Mouse (Mus musculus) liver, postnatal 0 days (tissue): ENCODE results near the gene Pdha2. TPM values are rescaled to one million over a fixed set of nuclear protein-coding genes. Genes with fewer than 3 reads are reported as not detected.

Experiments
- ATAC-seq: fragments of 200-750 bp; cut with Nextera tagmentation; 2 replicates; pipeline ENCODE4 v1.8.0; 2017; ENCODE audit warnings: mild to moderate bottlenecking, moderate library complexity
- DNase-seq: peaks from one replicate; pipeline ENCODE4 v3.0.0-alpha.2; 2016
- H3K27ac ChIP-seq: fragments of 300-500 bp; sonication (generic); 2 replicates; pipeline ENCODE4 v1.5.1; 2014; ENCODE audit warnings: antibody characterized with exemption, moderate library complexity, mild to moderate bottlenecking, low read depth
- H3K27me3 ChIP-seq: fragments of 300-500 bp; sonication (generic); 2 replicates; pipeline ENCODE4 v1.6.1; 2014; ENCODE audit warnings: low read length, control low read depth, mixed read lengths; ENCODE audit not compliant: insufficient read depth
- H3K36me3 ChIP-seq: fragments of 300-500 bp; sonication (generic); replicated peaks from 2 replicates; pipeline ENCODE4 v1.6.1; 2014; ENCODE audit warnings: mild to moderate bottlenecking, control low read depth, low read length, moderate library complexity, mixed read lengths; ENCODE audit not compliant: insufficient read depth
- H3K4me1 ChIP-seq: fragments of 300-500 bp; sonication (generic); 2 replicates; pipeline ENCODE4 v1.6.1; 2014; ENCODE audit warnings: antibody characterized with exemption, mild to moderate bottlenecking, control low read depth; ENCODE audit not compliant: insufficient read depth
- H3K4me2 ChIP-seq: fragments of 300-500 bp; sonication (generic); 2 replicates; pipeline ENCODE4 v1.6.1; 2014; ENCODE audit warnings: low read depth, mild to moderate bottlenecking, low read length, moderate library complexity, mixed read lengths
- H3K4me3 ChIP-seq: fragments of 300-500 bp; sonication (generic); 2 replicates; pipeline ENCODE4 v1.5.1; 2014; ENCODE audit warnings: low read depth, low read length
- H3K9ac ChIP-seq: fragments of 300-500 bp; sonication (generic); replicated peaks from 2 replicates; pipeline ENCODE4 v1.6.1; 2014; ENCODE audit warnings: mild to moderate bottlenecking, moderate library complexity
- H3K9me3 ChIP-seq: fragments of 300-500 bp; sonication (generic); 2 replicates; pipeline ENCODE4 v1.6.1; 2016; ENCODE audit warnings: mild to moderate bottlenecking, control low read depth, low read length, mixed read lengths
- CTCF ChIP-seq: sonication (generic); IDR thresholded peaks from 2 replicates; pipeline ENCODE4 v1.5.1; 2016; ENCODE audit warnings: antibody characterized with exemption, low read depth
- EP300 ChIP-seq: IDR thresholded peaks from 2 replicates; pipeline ENCODE4 v1.6.1; 2016; ENCODE audit warnings: antibody characterized with exemption, low read depth, mild to moderate bottlenecking
- WGBS: fragments of 180-500 bp; shearing (Covaris S2); extraction: QIAGEN DNeasy Blood & Tissue Kit; methylation state at CpG from one replicate; pipeline ENCODE4 v1.1.7; 2014; ENCODE audit not compliant: insufficient replicate concordance; 5-methylcytosine and 5-hydroxymethylcytosine counted together
- polyA plus RNA-seq: library from polyadenylated mRNA; unstranded; fragments of >200 nt; fragmentation: Nextera tagmentation; extraction: Ambion mirVana; gene quantifications from 2 replicates; pipeline ENCODE4 v1.2.1, GENCODE M21; 2015

The Pdha2 gene
- polyA plus RNA-seq, 1 experiment from 2014 or later, result not detected

DNA sequence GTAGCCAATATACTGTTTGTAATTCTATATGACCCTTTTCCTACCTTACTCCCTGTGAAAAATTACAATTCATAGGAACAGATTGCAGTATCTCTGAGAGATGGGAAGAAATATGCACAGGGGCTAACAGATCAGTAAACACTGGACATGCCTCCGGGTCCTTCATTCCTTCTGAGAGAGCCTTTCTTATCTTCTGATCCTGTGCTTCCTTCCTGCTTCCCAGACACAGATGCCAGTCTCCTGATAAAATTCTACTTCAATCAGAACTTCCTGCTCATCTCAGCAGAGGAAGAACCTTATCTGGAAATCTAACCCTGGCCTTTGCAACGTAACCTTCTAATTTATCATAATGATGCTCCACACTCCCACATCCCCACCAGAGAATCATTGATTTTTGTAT, 6.4 kb upstream of the Pdha2 start:
- Histone ChIP-seq H3K4me1 (no peaks in the 10 kb centered on the region), H3K27me3 (no peaks in the 10 kb centered on the region), H3K4me2 (no peak overlapping the region), H3K4me3 (no peak overlapping the region), H3K9ac (no peak overlapping the region), H3K27ac (no peak overlapping the region), H3K36me3 (no peaks in the 10 kb centered on the region), H3K9me3 (no peaks in the 10 kb centered on the region)
- no peak for DNase-seq
- no peak for ATAC-seq
- no peak for TF ChIP-seq EP300
- no peak for TF ChIP-seq CTCF
- 16% methylated on average over 2 of the region's 2 CpGs for WGBS

DNA sequence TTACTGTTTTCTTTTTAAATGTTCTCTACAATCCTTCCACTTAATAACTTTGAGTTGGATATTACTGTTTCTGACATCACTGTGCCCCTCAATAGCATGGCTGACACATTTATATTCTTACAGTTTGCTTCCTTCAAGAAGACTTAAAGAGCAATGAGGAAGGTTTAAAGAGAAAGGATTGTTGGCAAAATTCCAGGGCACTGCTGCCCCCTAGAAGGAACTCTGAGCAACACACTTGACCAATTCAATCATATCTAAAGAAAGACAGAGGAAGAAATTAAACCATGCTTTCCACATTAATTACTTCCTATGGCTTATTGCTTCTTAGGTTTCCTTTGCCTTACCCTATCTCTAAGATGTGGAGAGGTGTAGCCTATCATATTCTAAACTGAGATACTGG, 4.8 kb upstream of the Pdha2 start:
- Histone ChIP-seq H3K27me3 (no peaks in the 10 kb centered on the region), H3K36me3 (no peaks in the 10 kb centered on the region), H3K27ac (no peak overlapping the region), H3K4me2 (no peak overlapping the region), H3K9me3 (no peaks in the 10 kb centered on the region), H3K9ac (no peak overlapping the region), H3K4me1 (no peaks in the 10 kb centered on the region), H3K4me3 (no peak overlapping the region)
- ATAC-seq, result no peak
- no peak for DNase-seq
- no peak for TF ChIP-seq CTCF
- TF ChIP-seq EP300, result no peak

DNA sequence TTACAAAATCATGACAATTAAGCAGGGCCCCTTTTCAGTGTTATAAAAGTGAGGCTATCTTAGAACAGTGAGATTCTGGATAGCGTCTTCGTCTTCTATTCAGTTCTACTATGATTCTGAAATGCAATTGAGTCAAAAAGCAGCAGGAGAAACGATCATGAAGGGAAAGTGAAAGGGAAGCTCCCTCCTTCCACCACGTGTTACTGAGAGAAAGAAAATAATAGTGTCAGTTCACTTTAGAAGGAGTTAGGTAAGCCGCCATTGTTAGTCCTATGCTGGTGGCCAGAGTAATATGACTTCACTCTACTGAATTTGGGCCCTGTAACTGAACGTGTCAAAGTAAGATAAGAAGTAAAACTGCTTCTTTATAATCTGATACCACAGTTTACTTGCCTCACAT, 4.1 kb upstream of the Pdha2 start:
- Histone ChIP-seq H3K9ac (no peak overlapping the region), H3K4me1 (no peaks in the 10 kb centered on the region), H3K36me3 (no peaks in the 10 kb centered on the region), H3K9me3 (no peaks in the 10 kb centered on the region), H3K27me3 (no peaks in the 10 kb centered on the region), H3K4me3 (no peak overlapping the region), H3K4me2 (no peak overlapping the region), H3K27ac (no peak overlapping the region)
- DNase-seq, result no peak
- ATAC-seq, result no peak
- 64% methylated on average over 6 of the region's 6 CpGs for WGBS
- TF ChIP-seq CTCF (no peak), EP300 (no peak)

DNA sequence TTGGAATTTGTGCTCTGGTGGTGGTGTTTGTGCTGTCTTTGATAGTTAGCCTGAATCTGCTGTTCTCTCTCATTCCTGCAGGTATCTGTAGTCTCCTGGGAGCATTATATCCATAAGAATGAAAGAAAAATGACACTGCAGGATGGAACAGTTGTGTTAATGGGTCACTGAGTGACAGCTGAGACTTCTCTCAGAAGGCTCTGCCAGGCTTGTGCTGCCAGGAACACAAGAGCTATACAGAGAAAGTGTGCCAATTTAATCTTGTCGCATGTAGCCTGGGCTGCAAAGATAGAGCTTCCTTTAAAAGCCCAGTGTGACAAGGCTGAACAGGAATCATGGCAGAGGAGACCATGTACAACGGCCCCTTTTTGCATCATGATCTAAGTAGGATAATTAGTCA, 2.6 kb upstream of the Pdha2 start:
- Histone ChIP-seq H3K36me3 (no peaks in the 10 kb centered on the region), H3K4me1 (no peaks in the 10 kb centered on the region), H3K27ac (no peak overlapping the region), H3K4me2 (no peak overlapping the region), H3K9ac (no peak overlapping the region), H3K27me3 (no peaks in the 10 kb centered on the region), H3K9me3 (no peaks in the 10 kb centered on the region), H3K4me3 (no peak overlapping the region)
- TF ChIP-seq CTCF (no peak), EP300 (no peak)
- 71% methylated on average over 2 of the region's 2 CpGs for whole genome bisulfite sequencing
- ATAC-seq (no peak), DNase-seq (no peak)

DNA sequence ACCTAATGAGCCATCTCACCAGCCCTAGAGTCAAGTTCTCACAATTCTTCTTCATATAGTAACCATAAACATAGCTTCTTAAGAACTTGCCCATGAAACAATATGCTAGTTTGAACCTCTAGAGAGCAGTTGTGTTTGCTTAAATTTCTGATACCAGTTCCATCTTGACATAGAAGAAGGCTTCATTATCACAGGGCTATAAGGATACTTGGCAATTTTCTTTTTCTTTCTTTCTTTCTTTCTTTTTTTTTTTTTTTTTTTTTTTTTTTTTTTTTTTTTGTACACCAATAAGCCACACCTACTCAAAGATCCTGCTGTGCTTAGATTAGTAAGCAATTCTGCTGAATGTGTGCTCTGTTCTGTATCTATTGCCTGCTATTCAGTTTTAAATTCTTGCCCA, 2.0 kb upstream of the Pdha2 start:
- no peak overlapping the region for H3K9ac ChIP-seq
- no peaks in the 10 kb centered on the region for H3K27me3 ChIP-seq
- H3K4me2 ChIP-seq, result no peak overlapping the region
- DNase-seq, result no peak
- H3K27ac ChIP-seq, result no peak overlapping the region
- TF ChIP-seq CTCF (no peak), EP300 (no peak)
- no peaks in the 10 kb centered on the region for H3K4me1 ChIP-seq
- ATAC-seq, result no peak
- H3K36me3 ChIP-seq, result no peaks in the 10 kb centered on the region
- no peaks in the 10 kb centered on the region for H3K9me3 ChIP-seq
- H3K4me3 ChIP-seq, result no peak overlapping the region

DNA sequence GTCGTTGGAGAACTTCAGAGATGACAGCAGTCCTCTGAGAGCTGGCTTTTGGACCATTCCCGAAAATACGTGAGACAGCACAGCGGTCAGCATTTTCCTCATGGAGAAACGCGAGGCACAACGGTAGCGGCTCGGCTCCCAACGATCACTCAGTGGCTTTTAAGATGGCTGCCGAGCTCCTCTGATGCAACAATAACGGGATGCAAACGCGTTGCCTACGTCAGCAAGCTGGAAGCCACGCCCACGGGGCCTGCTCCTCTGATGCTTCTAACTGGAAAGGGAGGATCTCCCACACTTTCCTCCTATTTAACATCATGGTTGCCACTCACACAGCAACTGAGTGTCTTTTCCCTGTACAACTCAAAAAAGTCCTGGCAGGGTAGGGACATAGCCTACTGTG, 511 bp downstream of the Pdha2 start:
- no peak for TF ChIP-seq EP300
- no peak for TF ChIP-seq CTCF
- no peaks in the 10 kb centered on the region for H3K9me3 ChIP-seq
- WGBS, result 89% methylated on average over 17 of the region's 17 CpGs
- H3K27ac ChIP-seq, result no peak overlapping the region
- ATAC-seq (no peak), DNase-seq (no peak)
- H3K4me1 ChIP-seq, result no peaks in the 10 kb centered on the region
- no peak overlapping the region for H3K9ac ChIP-seq
- no peak overlapping the region for H3K4me2 ChIP-seq
- H3K27me3 ChIP-seq, result no peaks in the 10 kb centered on the region
- no peaks in the 10 kb centered on the region for H3K36me3 ChIP-seq
- H3K4me3 ChIP-seq, result no peak overlapping the region

DNA sequence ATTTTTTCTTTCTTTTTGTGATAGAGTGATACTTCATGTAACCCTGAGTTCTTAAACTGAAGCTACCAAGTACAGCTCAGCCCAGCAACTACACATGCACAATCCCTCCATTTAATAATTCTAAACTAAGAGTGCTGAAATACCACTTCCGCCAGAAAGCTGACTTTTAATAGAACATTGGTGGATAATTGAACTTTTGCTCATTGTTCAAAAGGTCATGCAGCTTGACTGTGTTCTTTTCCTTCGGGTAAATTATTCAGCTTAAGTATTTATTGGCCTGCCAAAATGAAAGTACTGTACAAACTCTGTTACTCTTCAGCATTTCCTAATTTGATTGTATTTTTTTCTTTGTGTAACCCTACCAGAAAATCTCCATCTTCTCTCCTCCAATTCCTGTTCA, 10.4 kb downstream of the Pdha2 start:
- DNase-seq (no peak), ATAC-seq (no peak)
- WGBS, result 73% methylated on average over 2 of the region's 2 CpGs
- Histone ChIP-seq H3K4me2 (no peak overlapping the region), H3K36me3 (no peaks in the 10 kb centered on the region), H3K27ac (no peak overlapping the region), H3K9ac (no peak overlapping the region), H3K4me1 (no peaks in the 10 kb centered on the region), H3K9me3 (no peaks in the 10 kb centered on the region), H3K4me3 (no peak overlapping the region), H3K27me3 (no peaks in the 10 kb centered on the region)
- TF ChIP-seq CTCF (no peak), EP300 (no peak)
